Mouse (Mus musculus): ENCODE measurements around the gene Tspan14. TPM values are rescaled to one million over a fixed set of nuclear protein-coding genes. Genes with fewer than 3 reads are reported as not detected.

Gene Tspan14
- polyA plus RNA-seq, 1 experiment from 2014 or later = 93.4 TPM

- Histone ChIP-seq H3K36me3 (ENCODE audit: insufficient read depth, low read length) (no peaks in the 10 kb centered on the region), H3K27ac (peak overlapping the region; percentile 81), H3K4me2 (ENCODE audit: low read length) (peak overlapping the region; percentile 65), H3K4me1 (replicated peaks; ENCODE audit: insufficient read depth, low read length) (peaks cover 64% of the 10 kb centered on the region), H3K27me3 (ENCODE audit: insufficient read depth, low read length) (no peaks in the 10 kb centered on the region), H3K4me3 (replicated peaks; ENCODE audit: low read depth, low read length) (0 out of 2 replicates have a peak overlapping the region, but pooled peaks have one; percentile 4), H3K9ac (ENCODE audit: low read depth, low read length) (no peak overlapping the region), H3K9me3 (replicated peaks; ENCODE audit: low read length) (no peaks in the 10 kb centered on the region)
- whole genome bisulfite sequencing = 54% methylated on average over 11 of the region's 11 CpGs
- no peak for TF ChIP-seq CTCF (IDR thresholded peaks at IDR 0.05; ENCODE audit: low read depth)
- no peak for ATAC-seq (replicated peaks; ENCODE audit: low FRiP score, low read depth)
- DNase-seq (ENCODE audit: low spot score) = peak; percentile 66
Observed at GRCm38 (mm10) chr14:40962365-40963290, 4.0 kb downstream of the Tspan14 start.

GRCm38 (mm10) chr14:40960237-40960636 lies 6.4 kb downstream of the Tspan14 start:
- Histone ChIP-seq H3K4me2 (ENCODE audit: low read length) (peak overlapping the region; percentile 25; the same call in 1 of the 2 replicates), H3K4me1 (replicated peaks; ENCODE audit: insufficient read depth, low read length) (peaks cover 86% of the 10 kb centered on the region), H3K9ac (ENCODE audit: low read depth, low read length) (no peak overlapping the region), H3K27me3 (ENCODE audit: insufficient read depth, low read length) (no peaks in the 10 kb centered on the region), H3K36me3 (ENCODE audit: insufficient read depth, low read length) (no peaks in the 10 kb centered on the region), H3K4me3 (replicated peaks; ENCODE audit: low read depth, low read length) (no peak overlapping the region), H3K9me3 (replicated peaks; ENCODE audit: low read length) (no peaks in the 10 kb centered on the region), H3K27ac (peak overlapping the region; percentile 86)
- no peak for DNase-seq (ENCODE audit: low spot score)
- WGBS = 26% methylated on average over 4 of the region's 4 CpGs
- no peak for TF ChIP-seq CTCF (IDR thresholded peaks at IDR 0.05; ENCODE audit: low read depth)
- ATAC-seq (replicated peaks; ENCODE audit: low FRiP score, low read depth) = no peak

- Histone ChIP-seq H3K4me1 (replicated peaks; ENCODE audit: insufficient read depth, low read length) (peaks cover 85% of the 10 kb centered on the region), H3K9me3 (replicated peaks; ENCODE audit: low read length) (no peaks in the 10 kb centered on the region), H3K36me3 (ENCODE audit: insufficient read depth, low read length) (no peaks in the 10 kb centered on the region), H3K4me2 (ENCODE audit: low read length) (0 out of 2 replicates have a peak overlapping the region, but pooled peaks have one; percentile 28), H3K27ac (peak overlapping the region; percentile 86), H3K4me3 (replicated peaks; ENCODE audit: low read depth, low read length) (no peak overlapping the region), H3K27me3 (ENCODE audit: insufficient read depth, low read length) (no peaks in the 10 kb centered on the region), H3K9ac (ENCODE audit: low read depth, low read length) (0 out of 2 replicates have a peak overlapping the region, but pooled peaks have one; percentile 23)
- WGBS = 16% methylated on average over 3 of the region's 3 CpGs
- ATAC-seq (replicated peaks; ENCODE audit: low FRiP score, low read depth) (no peak), DNase-seq (ENCODE audit: low spot score) (no peak)
- TF ChIP-seq CTCF (IDR thresholded peaks at IDR 0.05; ENCODE audit: low read depth) = no peak
Observed at GRCm38 (mm10) chr14:40959586-40959985, 7.0 kb downstream of the Tspan14 start.

GRCm38 (mm10) chr14:40958986-40959381 lies 7.6 kb downstream of the Tspan14 start:
- Histone ChIP-seq H3K27me3 (ENCODE audit: insufficient read depth, low read length) (no peaks in the 10 kb centered on the region), H3K4me1 (replicated peaks; ENCODE audit: insufficient read depth, low read length) (peaks cover 83% of the 10 kb centered on the region), H3K4me3 (replicated peaks; ENCODE audit: low read depth, low read length) (no peak overlapping the region), H3K4me2 (ENCODE audit: low read length) (peak overlapping the region; percentile 28; the same call in 1 of the 2 replicates), H3K36me3 (ENCODE audit: insufficient read depth, low read length) (no peaks in the 10 kb centered on the region), H3K9me3 (replicated peaks; ENCODE audit: low read length) (no peaks in the 10 kb centered on the region), H3K9ac (ENCODE audit: low read depth, low read length) (peak overlapping the region; percentile 35; the same call in 1 of the 2 replicates), H3K27ac (peak overlapping the region; percentile 86)
- peak; percentile 59 for DNase-seq (ENCODE audit: low spot score)
- TF ChIP-seq CTCF (IDR thresholded peaks at IDR 0.05; ENCODE audit: low read depth) = no peak
- 29% methylated on average over 2 of the region's 2 CpGs for WGBS
- ATAC-seq (replicated peaks; ENCODE audit: low FRiP score, low read depth) = no peak

- peak overlapping the region; percentile 28; the same call in 1 of the 2 replicates for H3K4me2 ChIP-seq (ENCODE audit: low read length)
- ATAC-seq (replicated peaks; ENCODE audit: low FRiP score, low read depth) = no peak
- no peak for TF ChIP-seq CTCF (IDR thresholded peaks at IDR 0.05; ENCODE audit: low read depth)
- H3K27ac ChIP-seq = peak overlapping the region; percentile 86
- peaks cover 80% of the 10 kb centered on the region for H3K4me1 ChIP-seq (replicated peaks; ENCODE audit: insufficient read depth, low read length)
- no peaks in the 10 kb centered on the region for H3K36me3 ChIP-seq (ENCODE audit: insufficient read depth, low read length)
- WGBS = 28% methylated on average over 4 of the region's 4 CpGs
- H3K9ac ChIP-seq (ENCODE audit: low read depth, low read length) = no peak overlapping the region; the same call in 1 of the 2 replicates
- H3K4me3 ChIP-seq (replicated peaks; ENCODE audit: low read depth, low read length) = no peak overlapping the region
- no peaks in the 10 kb centered on the region for H3K9me3 ChIP-seq (replicated peaks; ENCODE audit: low read length)
- no peaks in the 10 kb centered on the region for H3K27me3 ChIP-seq (ENCODE audit: insufficient read depth, low read length)
- no peak for DNase-seq (ENCODE audit: low spot score)
Observed at GRCm38 (mm10) chr14:40958083-40958985, 8.3 kb downstream of the Tspan14 start.

GRCm38 (mm10) chr14:40957607-40958006 lies 9.0 kb downstream of the Tspan14 start:
- WGBS = 57% methylated on average over 3 of the region's 3 CpGs
- Histone ChIP-seq H3K4me3 (replicated peaks; ENCODE audit: low read depth, low read length) (no peak overlapping the region), H3K9ac (ENCODE audit: low read depth, low read length) (no peak overlapping the region), H3K9me3 (replicated peaks; ENCODE audit: low read length) (no peaks in the 10 kb centered on the region), H3K4me2 (ENCODE audit: low read length) (no peak overlapping the region), H3K36me3 (ENCODE audit: insufficient read depth, low read length) (no peaks in the 10 kb centered on the region), H3K27me3 (ENCODE audit: insufficient read depth, low read length) (no peaks in the 10 kb centered on the region), H3K27ac (peak overlapping the region; percentile 86), H3K4me1 (replicated peaks; ENCODE audit: insufficient read depth, low read length) (peaks cover 76% of the 10 kb centered on the region)
- peak; percentile 15; the same call in 1 of the 2 replicates for TF ChIP-seq CTCF (IDR thresholded peaks at IDR 0.05; ENCODE audit: low read depth)
- ATAC-seq (replicated peaks; ENCODE audit: low FRiP score, low read depth) (no peak), DNase-seq (ENCODE audit: low spot score) (no peak)
